Mouse (Mus musculus): ENCODE measurements around the gene Pde4dip.

DNA sequence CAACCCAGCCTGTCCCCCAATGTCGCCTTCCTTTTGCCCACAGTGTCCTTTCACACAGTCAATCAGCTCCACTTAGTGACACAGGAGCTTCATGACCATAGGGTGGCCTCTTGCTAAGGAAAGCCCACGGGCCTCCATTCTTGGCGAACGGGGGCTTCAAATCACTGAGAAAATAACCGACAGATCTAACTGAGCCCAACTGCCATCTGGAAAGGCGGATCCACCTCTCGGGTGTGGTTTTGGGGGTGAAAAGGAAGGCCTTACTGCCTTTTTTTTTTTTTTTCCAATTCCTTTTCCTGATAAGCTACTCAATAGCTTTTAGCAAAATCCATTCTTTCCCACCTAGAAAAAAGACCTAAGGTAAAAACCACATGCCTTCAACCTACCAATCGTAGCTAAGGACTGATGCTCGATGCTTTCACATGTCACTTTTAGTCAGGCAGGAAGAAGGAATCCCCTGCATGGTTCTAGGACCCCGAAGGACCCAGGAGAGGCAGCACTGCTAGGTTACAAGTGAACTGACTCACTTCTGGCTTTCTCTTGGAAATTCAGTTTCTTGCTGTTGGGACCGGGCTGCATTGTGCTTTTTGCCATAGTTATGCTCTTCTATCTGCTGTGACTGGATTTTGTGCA lies 185.9 kb downstream of the Pde4dip start:
- TF ChIP-seq CTCF (IDR thresholded peaks at IDR 0.05) (no peak), EP300 (IDR thresholded peaks at IDR 0.05) (no peak)
